Mouse (Mus musculus) adrenal gland, adult (tissue): ENCODE measurements around the gene Sdk1.

Source experiments
- DNase-seq, 2 experiments: peaks; one replicate each; pipeline ENCODE4 v3.0.0; 2022 to 2023; ENCODE audit warnings: low spot score in 1 of 2; ENCODE audit not compliant: inconsistent age in 2 of 2

The Sdk1 gene

DNA sequence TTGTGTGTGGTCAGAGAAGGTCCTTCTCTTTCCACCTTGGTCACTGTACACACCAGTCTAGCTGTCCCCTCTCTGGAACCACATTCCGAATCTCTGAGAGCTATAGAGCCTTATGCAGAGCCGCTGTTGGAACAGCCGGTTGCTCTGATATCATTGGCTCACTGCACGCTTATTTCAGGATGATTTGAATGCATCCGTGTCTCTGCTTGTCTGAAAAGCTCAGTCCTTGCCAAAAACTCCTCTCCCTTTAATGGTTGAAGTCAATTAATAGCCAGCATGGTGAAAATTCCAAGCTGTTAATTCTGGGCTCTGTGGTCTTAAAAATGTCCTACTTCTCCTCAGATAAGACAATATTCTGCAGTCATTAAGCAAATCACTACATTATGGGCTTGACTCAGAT lies 974.7 kb downstream of the Sdk1 start:
- no peak for DNase-seq

DNA sequence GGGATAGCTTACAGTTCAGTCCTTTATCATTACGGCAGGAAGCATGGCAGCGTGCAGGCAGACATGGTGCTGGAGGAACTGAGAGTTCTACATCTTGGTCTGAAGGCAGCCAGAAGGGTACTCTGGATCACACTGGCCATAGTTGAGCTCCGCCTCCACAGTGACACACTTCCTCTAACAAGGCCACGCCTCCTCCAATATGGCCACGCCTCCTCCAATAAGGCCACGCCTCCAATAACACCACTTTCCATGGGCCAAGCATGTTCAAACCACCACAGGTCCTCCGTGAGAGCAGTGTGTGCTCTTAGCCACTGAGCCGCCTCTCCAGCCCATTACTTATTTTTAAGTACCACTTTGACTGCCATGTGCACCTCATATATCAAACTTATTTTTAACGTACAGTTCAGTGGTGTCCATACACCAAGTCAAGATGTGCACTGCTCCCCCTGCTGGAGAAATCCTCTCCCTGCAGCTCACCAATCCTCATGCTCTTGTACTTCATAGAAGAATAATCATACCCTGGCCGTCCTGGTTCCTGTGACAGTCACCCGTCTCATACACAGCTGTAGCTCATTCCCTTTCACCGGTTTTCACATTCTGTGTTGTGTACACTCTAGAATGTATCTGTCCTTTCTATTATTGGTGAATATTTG lies 979.7 kb downstream of the Sdk1 start:
- DNase-seq = peak; percentile 10 to 61

DNA sequence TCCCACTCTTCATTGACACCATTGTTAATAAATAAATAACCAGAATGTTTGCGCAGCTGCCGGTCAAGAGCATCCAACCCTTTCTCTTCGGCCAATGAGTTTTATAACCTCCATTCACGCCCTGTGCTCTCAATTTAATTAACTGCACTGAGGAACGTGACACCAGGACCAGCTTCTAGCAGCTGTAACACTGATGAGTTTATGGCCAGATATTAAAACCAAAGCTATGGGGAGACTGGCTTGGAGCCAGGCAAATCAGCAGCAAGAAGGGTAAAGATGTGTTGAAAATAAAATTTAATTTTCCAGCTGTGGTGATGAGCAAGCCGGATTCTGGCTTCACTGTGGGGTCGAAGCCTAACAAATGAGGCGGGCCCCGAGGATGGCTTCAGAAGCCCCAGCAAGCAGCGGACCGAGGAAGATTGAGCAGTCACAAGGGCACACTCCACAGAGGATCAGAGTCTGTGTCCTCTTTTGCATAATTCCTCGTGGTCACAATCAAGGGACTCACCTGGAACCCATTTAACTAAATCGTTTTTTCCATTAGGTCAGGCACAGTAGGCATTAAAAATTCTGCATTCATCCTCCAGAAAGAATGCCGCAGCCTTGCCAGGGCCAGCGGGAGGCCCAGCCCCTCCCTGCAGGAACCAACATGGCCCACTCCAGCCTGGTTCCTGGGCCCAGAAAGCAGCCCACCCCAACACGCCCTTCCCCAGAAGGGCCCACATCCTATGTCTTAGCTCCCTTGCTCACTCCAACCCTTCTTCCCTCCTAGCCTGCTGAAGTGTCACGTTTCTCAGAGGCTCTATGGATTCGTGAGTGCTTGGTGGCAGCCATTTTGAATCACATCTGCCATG lies 987.9 kb downstream of the Sdk1 start:
- DNase-seq = no peak

DNA sequence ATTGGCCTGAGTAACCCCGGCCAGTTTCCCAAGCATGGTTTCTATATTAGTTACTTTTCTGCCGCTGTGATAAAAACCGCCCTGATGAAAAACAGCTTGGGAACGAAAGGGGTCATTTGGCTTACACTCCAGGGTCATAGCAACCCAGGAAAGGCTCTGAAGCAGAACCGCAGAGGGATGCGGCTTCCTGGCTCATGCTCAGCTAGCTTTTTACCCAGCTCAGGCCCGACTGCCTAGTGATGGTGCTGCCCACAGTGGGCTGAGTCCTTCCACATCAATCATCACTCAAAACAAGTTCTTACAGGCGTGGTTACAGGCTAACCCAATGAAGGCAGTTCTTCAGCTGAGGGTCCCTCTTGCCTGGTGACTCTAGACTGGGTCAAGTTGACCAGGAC lies 988.5 kb downstream of the Sdk1 start:
- DNase-seq = no peak

DNA sequence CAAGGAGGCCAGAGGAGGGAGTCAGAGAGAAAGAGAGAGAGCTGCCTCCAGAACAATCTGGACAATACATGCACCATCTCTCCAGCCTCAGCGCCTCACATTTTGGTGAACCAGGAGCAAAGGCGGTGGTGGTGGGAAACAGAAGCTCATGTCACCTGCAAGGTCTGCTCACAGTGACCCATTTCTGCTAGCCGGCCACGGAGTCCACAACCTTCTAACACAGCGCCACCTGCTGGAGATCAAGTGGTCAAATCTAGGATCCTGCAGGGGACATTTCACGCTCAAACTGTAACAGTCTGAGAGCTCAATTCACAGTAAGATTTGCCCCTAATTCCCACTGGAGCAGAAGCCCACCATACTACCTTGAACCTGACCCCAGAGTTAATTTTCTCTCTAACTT lies 999.0 kb downstream of the Sdk1 start:
- no peak for DNase-seq

DNA sequence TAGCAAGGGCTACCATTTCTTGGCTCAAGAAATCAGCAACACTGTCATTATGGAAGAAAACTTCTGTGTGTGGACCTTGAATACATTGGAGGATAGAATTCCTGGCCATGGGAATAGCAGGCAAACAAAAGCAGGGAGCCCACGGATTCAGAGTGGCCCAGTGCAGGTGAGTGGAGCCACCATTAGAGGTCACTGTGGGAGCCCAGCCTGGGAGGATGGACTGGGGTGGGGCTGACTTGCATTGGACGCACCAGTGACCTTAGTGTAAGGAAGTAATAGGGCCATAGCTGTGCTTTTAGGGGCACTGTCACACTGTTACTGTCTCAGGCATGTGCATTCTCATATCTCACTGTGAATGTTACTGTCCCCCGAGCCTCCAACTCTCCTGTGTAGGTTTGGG lies 1001.3 kb downstream of the Sdk1 start:
- peak in 1 of 2 experiments; percentile 5 for DNase-seq

DNA sequence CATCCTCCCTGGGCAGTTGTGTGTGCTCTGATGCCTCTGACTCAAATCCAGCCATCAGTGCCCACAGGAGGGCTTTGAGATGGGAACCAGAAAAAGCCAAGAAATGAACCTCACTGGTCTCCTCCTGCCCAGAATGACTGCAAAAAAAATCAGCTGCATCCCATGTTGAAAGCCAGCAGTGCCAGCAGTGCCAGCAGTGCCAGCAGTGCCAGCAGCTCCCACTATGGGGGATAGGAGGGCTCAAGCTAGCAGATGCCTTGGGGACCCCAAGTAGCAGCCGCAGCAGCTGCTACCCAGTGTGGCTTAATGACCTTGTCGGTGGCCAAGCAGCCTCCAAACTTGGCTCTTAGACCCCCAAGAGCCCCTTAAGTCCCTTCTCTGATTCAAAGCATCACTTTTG lies 1001.8 kb downstream of the Sdk1 start:
- DNase-seq = no peak

DNA sequence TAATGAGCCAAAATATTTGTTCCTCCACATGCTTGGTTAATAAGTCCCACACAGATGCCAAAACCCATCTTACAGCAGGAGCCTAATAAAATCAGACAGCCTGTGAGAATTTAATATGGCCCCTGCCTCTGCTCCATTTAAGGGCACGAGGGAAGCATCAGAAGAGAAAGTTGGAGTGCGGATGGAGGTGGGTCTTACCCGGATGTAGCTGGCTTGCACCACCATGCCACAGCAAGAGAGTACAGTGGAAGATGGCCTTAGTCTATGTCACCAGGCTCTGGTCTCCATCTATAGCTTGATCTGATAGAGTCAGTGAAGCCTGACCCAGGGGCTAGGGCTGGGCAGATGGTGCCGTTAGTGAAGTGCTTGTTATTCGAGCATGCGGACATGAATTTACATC lies 1014.9 kb downstream of the Sdk1 start:
- no peak for DNase-seq

DNA sequence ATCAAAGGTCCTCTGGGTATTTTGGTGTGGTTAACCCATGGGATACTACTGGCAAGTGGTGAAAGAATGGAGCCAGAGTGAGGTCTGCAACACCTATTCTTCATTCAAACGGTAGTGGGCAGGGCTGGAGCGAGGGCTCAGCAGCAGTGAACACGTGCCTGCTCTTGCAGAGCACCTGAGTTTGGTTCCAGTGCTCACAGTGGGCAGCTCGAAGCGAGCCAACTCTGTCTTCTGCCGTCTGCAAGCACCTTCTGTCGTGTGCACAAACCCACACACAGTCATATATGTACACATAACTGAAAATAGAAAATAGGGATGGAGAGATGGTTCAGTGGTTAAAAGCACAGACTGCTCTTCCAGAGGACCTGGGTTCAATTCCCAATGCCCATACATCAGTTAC lies 1017.4 kb downstream of the Sdk1 start:
- no peak for DNase-seq

DNA sequence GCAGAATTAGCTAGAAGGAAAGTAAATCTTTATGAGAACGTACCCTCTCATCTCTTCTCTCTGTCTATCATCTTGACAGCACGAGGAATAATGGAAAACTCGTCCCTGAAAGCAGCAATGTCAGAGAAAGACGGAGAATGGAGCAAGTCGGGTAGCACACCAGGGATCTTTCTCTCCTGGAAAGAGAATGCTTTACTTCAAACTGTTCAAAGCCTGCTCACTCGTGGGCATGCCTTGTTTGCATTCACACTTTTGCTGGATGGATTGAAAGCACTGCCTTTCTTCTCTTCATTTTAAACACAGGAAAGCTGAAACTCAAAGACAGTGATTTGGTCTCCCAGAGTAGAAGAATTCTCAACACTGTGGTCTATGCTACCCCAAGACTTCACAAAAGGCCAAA lies 1020.8 kb downstream of the Sdk1 start:
- no peak for DNase-seq
